Mouse (Mus musculus): ENCODE measurements around the gene Hes1. TPM values are rescaled to one million over a fixed set of nuclear protein-coding genes. Genes with fewer than 3 reads are reported as not detected.

Hes1 gene
- total RNA-seq (2017), result 14.6 and 37.9 TPM in 2 replicates

GRCm38 (mm10) chr16:30063984-30064453 is at the start of gene Hes1:
Gene Hes1 (plus strand): TSS chr16:30064384.
- ATAC-seq (replicated peaks in 1 of 2; ENCODE audit: insufficient read depth in 1 of 2, low FRiP score in 2 of 2, low TSS enrichment in 1 of 2, low read depth in 1 of 2, poor library complexity in 2 of 2, severe bottlenecking in 2 of 2), result peak; percentile 25 to 34; a peak in 2 of 4 replicates

GRCm38 (mm10) chr16:30016064-30016463 is 48.1 kb upstream of the Hes1 start:
- ATAC-seq (replicated peaks in 1 of 2; ENCODE audit: insufficient read depth in 1 of 2, low FRiP score in 2 of 2, low TSS enrichment in 1 of 2, low read depth in 1 of 2, poor library complexity in 2 of 2, severe bottlenecking in 2 of 2), result no peak; a peak in 1 of 4 replicates

- ATAC-seq (replicated peaks in 1 of 2; ENCODE audit: insufficient read depth in 1 of 2, low FRiP score in 2 of 2, low TSS enrichment in 1 of 2, low read depth in 1 of 2, poor library complexity in 2 of 2, severe bottlenecking in 2 of 2), result no peak
These were observed 44.1 kb upstream of the Hes1 start for GRCm38 (mm10) chr16:30020124-30020523.

- ATAC-seq (replicated peaks in 1 of 2; ENCODE audit: insufficient read depth in 1 of 2, low FRiP score in 2 of 2, low TSS enrichment in 1 of 2, low read depth in 1 of 2, poor library complexity in 2 of 2, severe bottlenecking in 2 of 2), result no peak
These were observed 41.8 kb upstream of the Hes1 start for GRCm38 (mm10) chr16:30022352-30022751.

DNA sequence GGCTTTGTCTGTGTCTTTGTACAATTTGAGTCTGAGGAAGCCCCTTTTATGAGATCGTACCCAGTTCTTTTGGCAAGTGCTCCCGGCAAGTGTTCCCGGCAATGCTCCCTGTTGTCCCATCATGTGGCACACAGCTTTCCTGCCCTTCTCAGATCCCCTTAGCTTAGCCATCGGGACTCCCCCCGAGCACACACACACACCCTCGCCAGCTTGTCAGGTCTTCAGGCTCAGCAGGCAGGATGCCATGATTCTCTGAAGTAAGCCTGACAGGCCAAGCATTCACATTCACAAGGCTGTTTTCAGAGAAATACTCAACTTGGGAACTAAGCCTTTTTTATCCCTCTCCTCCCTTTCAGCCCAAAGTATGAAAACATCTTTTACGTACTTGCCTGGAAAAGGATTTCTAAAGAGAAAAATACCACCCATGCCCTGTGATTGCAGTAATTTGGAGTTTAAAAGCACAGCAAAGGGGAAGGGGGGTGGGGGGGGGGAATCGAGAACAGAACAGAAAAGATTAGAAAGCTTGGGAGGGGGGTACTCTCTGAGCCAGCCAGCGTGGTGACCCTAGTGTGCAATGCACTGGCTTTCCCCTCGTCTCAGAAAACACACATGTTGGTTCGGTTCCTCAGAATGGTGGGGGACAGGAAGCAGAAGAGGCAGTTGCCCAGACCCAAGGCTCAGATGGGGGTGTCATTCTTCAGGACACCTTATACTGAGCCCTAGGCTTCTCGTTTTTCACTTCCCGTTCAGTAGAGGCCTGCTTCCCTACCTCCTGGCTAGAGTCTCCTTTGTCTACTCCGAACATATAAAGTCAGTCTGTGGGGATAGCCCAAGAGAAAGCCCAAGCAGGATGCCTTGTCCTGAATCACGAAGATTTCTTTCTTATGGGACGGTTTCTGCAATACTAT is 41.0 kb upstream of the Hes1 start:
- peak; percentile 55 to 56 for ATAC-seq (replicated peaks in 1 of 2; ENCODE audit: insufficient read depth in 1 of 2, low FRiP score in 2 of 2, low TSS enrichment in 1 of 2, low read depth in 1 of 2, poor library complexity in 2 of 2, severe bottlenecking in 2 of 2)

GRCm38 (mm10) chr16:30024681-30025262 is 39.4 kb upstream of the Hes1 start:
- ATAC-seq (replicated peaks in 1 of 2; ENCODE audit: insufficient read depth in 1 of 2, low FRiP score in 2 of 2, low TSS enrichment in 1 of 2, low read depth in 1 of 2, poor library complexity in 2 of 2, severe bottlenecking in 2 of 2), result peak; percentile 95

DNA sequence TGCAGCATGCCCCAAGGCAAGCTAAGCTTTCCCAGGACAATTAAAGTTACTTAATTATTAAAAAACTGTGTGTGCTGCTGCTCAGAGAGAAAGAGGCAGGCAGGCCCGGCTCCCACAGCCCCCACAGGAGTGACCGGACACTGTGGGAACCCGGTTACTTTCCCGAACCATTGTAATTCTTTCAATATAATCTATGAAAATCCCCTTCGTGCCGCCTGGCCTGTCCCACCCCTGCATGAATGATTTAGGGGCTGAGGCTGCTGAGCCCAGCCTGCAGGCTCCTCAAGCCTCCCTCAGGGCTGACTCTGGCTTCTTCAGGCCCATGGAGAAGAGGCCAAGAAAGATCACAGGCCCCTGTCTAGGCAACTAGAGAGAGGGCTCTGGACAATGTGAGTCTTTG is 36.0 kb upstream of the Hes1 start:
- ATAC-seq (replicated peaks in 1 of 2; ENCODE audit: insufficient read depth in 1 of 2, low FRiP score in 2 of 2, low TSS enrichment in 1 of 2, low read depth in 1 of 2, poor library complexity in 2 of 2, severe bottlenecking in 2 of 2), result no peak

- ATAC-seq (replicated peaks in 1 of 2; ENCODE audit: insufficient read depth in 1 of 2, low FRiP score in 2 of 2, low TSS enrichment in 1 of 2, low read depth in 1 of 2, poor library complexity in 2 of 2, severe bottlenecking in 2 of 2), result no peak
These were observed 34.8 kb upstream of the Hes1 start for GRCm38 (mm10) chr16:30029264-30030003.

- ATAC-seq (replicated peaks in 1 of 2; ENCODE audit: insufficient read depth in 1 of 2, low FRiP score in 2 of 2, low TSS enrichment in 1 of 2, low read depth in 1 of 2, poor library complexity in 2 of 2, severe bottlenecking in 2 of 2), result no peak
These were observed 31.8 kb upstream of the Hes1 start for GRCm38 (mm10) chr16:30032326-30032904.

DNA sequence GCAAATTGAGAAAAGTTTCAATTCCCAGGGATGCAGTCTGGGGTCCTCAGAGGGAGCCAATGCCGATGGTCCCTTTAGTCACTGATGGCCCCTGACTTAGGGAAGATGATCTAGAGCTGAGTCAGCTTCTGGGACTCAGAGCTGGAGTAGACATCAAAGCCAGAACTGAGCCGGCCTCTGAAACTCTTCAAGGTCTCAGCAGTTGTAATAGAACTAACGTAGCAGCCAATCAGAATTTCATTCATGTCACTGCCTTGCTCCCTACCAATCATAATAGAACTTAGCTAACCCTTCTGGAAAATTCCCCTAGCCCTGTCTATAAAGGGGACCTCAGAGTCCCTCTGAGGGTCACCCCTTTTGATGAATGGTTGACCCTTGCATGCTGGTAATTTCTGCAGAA is 30.8 kb upstream of the Hes1 start:
- no peak for ATAC-seq (replicated peaks in 1 of 2; ENCODE audit: insufficient read depth in 1 of 2, low FRiP score in 2 of 2, low TSS enrichment in 1 of 2, low read depth in 1 of 2, poor library complexity in 2 of 2, severe bottlenecking in 2 of 2)

GRCm38 (mm10) chr16:30034001-30034400 is 30.2 kb upstream of the Hes1 start:
- ATAC-seq (replicated peaks in 1 of 2; ENCODE audit: insufficient read depth in 1 of 2, low FRiP score in 2 of 2, low TSS enrichment in 1 of 2, low read depth in 1 of 2, poor library complexity in 2 of 2, severe bottlenecking in 2 of 2), result no peak

DNA sequence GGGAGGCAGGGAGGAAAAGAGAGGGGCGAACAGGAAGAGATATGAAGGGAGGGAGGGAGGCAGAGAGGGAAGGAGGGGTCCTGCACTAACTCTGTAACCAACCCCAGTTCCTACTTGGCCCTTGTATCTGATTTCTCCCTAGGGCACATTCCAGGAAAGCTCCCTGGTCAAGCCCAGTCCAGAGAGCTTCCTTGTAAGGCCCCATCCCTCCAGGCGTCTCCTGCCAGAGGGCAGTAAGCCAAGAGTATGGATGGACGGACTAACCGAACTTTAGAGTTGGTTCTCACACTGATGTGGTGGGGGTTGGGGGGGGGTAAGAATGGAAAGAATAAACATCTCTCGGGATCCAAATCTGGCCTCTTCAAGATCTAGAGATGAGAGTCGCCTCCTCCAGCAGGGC is 29.7 kb upstream of the Hes1 start:
- ATAC-seq (replicated peaks in 1 of 2; ENCODE audit: insufficient read depth in 1 of 2, low FRiP score in 2 of 2, low TSS enrichment in 1 of 2, low read depth in 1 of 2, poor library complexity in 2 of 2, severe bottlenecking in 2 of 2), result no peak

GRCm38 (mm10) chr16:30034979-30035440 is 29.2 kb upstream of the Hes1 start:
- ATAC-seq (replicated peaks in 1 of 2; ENCODE audit: insufficient read depth in 1 of 2, low FRiP score in 2 of 2, low TSS enrichment in 1 of 2, low read depth in 1 of 2, poor library complexity in 2 of 2, severe bottlenecking in 2 of 2), result no peak

DNA sequence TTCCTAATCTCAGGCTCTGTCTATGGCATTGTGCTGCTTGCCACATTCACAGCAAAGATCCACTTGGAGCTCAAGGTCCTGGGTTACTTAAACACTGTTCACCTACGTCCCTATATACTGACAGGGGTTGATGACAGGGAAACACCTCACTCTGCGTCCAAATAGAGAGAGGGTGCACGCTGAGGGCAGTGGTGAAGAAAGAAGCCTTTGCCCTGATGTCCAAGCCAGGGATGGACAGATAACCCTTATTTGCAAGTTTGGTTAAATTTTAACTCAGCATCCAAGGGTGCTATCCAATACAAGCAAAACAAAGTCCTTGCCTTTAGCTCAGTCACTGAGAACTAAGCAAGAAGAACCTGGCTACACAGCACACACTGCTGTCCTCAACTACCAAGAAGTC is 28.1 kb upstream of the Hes1 start:
- no peak for ATAC-seq (replicated peaks in 1 of 2; ENCODE audit: insufficient read depth in 1 of 2, low FRiP score in 2 of 2, low TSS enrichment in 1 of 2, low read depth in 1 of 2, poor library complexity in 2 of 2, severe bottlenecking in 2 of 2)

GRCm38 (mm10) chr16:30038663-30039593 is 25.3 kb upstream of the Hes1 start:
- peak; percentile 73 to 83 for ATAC-seq (replicated peaks in 1 of 2; ENCODE audit: insufficient read depth in 1 of 2, low FRiP score in 2 of 2, low TSS enrichment in 1 of 2, low read depth in 1 of 2, poor library complexity in 2 of 2, severe bottlenecking in 2 of 2)

DNA sequence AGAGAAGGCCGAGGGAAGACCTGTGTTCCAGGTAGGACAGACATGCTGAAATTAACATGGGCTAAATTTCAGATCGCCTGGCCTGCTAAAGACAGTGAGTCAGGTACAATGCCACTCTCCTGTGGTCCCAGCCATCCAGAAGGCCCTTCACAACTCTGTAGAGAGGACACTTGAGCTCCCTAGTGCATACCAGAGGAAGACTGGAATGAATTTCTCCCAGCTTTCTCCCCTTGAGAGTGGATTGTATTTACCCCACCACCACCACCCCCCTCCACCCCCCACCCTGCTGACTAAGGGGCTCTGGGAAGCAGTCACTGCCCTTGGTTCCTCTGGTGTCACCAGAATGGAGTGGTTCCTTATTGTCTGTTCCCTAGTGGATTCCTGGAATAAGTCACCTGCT is 24.3 kb upstream of the Hes1 start:
- ATAC-seq (replicated peaks in 1 of 2; ENCODE audit: insufficient read depth in 1 of 2, low FRiP score in 2 of 2, low TSS enrichment in 1 of 2, low read depth in 1 of 2, poor library complexity in 2 of 2, severe bottlenecking in 2 of 2), result no peak

DNA sequence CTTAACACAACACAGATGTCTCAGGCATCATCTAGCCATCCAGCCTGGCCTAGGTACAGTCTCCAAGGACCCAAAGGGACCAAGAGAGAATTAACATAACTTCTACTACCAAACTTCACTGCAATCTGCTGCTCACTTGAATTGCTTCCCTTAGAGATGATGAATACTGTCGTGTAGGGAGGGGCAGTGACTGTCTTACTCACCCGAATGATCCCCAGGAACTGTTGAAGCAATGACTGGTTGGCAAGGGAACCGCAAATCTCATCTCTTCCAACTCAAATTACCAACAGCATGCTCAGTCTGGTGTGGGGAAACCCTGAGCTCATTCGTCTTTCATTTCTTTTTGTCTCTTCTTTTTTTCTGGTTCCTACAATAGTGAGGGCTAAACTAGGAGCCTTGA is 21.3 kb upstream of the Hes1 start:
- no peak for ATAC-seq (replicated peaks in 1 of 2; ENCODE audit: insufficient read depth in 1 of 2, low FRiP score in 2 of 2, low TSS enrichment in 1 of 2, low read depth in 1 of 2, poor library complexity in 2 of 2, severe bottlenecking in 2 of 2)

Data from hematopoietic stem cell, adult 5-6 weeks (primary cell).